Mouse (Mus musculus): ENCODE results near the gene Nr1i2.
"Not testable (repeated sequence)": the region's sequence is repeated elsewhere in the genome, so short reads cannot be mapped to it uniquely, and the experiment has no call there.

Gene Nr1i2

GRCm38 (mm10) chr16:38294685-38295348, at the start of gene Nr1i2:
Gene Nr1i2, minus strand, starts transcription at chr16:38294824.
- no peak for DNase-seq (ENCODE audit: low read depth, low spot score)

GRCm38 (mm10) chr16:38341396-38342324, 47.0 kb upstream of the Nr1i2 start, which contains the start of gene Maats1:
Gene Maats1, minus strand, starts transcription at chr16:38342143.
- DNase-seq (ENCODE audit: low read depth, low spot score), result peak; percentile 26

GRCm38 (mm10) chr16:38338077-38338476, 43.5 kb upstream of the Nr1i2 start:
- DNase-seq (ENCODE audit: low read depth, low spot score), result not testable (repeated sequence)

GRCm38 (mm10) chr16:38334431-38334830, 39.8 kb upstream of the Nr1i2 start:
- DNase-seq (ENCODE audit: low read depth, low spot score), result no peak

GRCm38 (mm10) chr16:38329340-38329739, 34.7 kb upstream of the Nr1i2 start:
- DNase-seq (ENCODE audit: low read depth, low spot score), result no peak

GRCm38 (mm10) chr16:38326778-38327397, 32.3 kb upstream of the Nr1i2 start:
- no peak for DNase-seq (ENCODE audit: low read depth, low spot score)

GRCm38 (mm10) chr16:38324311-38324710, 29.7 kb upstream of the Nr1i2 start:
- DNase-seq (ENCODE audit: low read depth, low spot score), result no peak

GRCm38 (mm10) chr16:38321452-38321935, 26.9 kb upstream of the Nr1i2 start:
- peak; percentile 26 for DNase-seq (ENCODE audit: low read depth, low spot score)

GRCm38 (mm10) chr16:38319087-38319486, 24.5 kb upstream of the Nr1i2 start:
- DNase-seq (ENCODE audit: low read depth, low spot score), result no peak

- no peak for DNase-seq (ENCODE audit: low read depth, low spot score)
Measured at GRCm38 (mm10) chr16:38318492-38318891, 23.9 kb upstream of the Nr1i2 start.

- no peak for DNase-seq (ENCODE audit: low read depth, low spot score)
Measured at GRCm38 (mm10) chr16:38308195-38308594, 13.6 kb upstream of the Nr1i2 start.

GRCm38 (mm10) chr16:38307651-38308050, 13.0 kb upstream of the Nr1i2 start:
- DNase-seq (ENCODE audit: low read depth, low spot score), result no peak

- no peak for DNase-seq (ENCODE audit: low read depth, low spot score)
Measured at GRCm38 (mm10) chr16:38307221-38307605, 12.6 kb upstream of the Nr1i2 start.

GRCm38 (mm10) chr16:38306571-38307220, 12.1 kb upstream of the Nr1i2 start:
- no peak for DNase-seq (ENCODE audit: low read depth, low spot score)

GRCm38 (mm10) chr16:38304460-38305194, 10.0 kb upstream of the Nr1i2 start:
- no peak for DNase-seq (ENCODE audit: low read depth, low spot score)

- no peak for DNase-seq (ENCODE audit: low read depth, low spot score)
Measured at GRCm38 (mm10) chr16:38302367-38302766, 7.7 kb upstream of the Nr1i2 start.

GRCm38 (mm10) chr16:38298410-38298809, 3.8 kb upstream of the Nr1i2 start:
- no peak for DNase-seq (ENCODE audit: low read depth, low spot score)

GRCm38 (mm10) chr16:38295349-38295930, 816 bp upstream of the Nr1i2 start:
- DNase-seq (ENCODE audit: low read depth, low spot score), result no peak

GRCm38 (mm10) chr16:38290151-38290550, 4.5 kb downstream of the Nr1i2 start:
- no peak for DNase-seq (ENCODE audit: low read depth, low spot score)

GRCm38 (mm10) chr16:38288851-38289250, 5.8 kb downstream of the Nr1i2 start:
- DNase-seq (ENCODE audit: low read depth, low spot score), result no peak
